Mouse (Mus musculus) brain, adult 2 months (tissue): ENCODE measurements around the gene Erf.

Experiments
- DNase-seq: peaks from one replicate; pipeline ENCODE4 v3.0.0; 2011; ENCODE audit warnings: low read depth, low spot score

Gene Erf

DNA sequence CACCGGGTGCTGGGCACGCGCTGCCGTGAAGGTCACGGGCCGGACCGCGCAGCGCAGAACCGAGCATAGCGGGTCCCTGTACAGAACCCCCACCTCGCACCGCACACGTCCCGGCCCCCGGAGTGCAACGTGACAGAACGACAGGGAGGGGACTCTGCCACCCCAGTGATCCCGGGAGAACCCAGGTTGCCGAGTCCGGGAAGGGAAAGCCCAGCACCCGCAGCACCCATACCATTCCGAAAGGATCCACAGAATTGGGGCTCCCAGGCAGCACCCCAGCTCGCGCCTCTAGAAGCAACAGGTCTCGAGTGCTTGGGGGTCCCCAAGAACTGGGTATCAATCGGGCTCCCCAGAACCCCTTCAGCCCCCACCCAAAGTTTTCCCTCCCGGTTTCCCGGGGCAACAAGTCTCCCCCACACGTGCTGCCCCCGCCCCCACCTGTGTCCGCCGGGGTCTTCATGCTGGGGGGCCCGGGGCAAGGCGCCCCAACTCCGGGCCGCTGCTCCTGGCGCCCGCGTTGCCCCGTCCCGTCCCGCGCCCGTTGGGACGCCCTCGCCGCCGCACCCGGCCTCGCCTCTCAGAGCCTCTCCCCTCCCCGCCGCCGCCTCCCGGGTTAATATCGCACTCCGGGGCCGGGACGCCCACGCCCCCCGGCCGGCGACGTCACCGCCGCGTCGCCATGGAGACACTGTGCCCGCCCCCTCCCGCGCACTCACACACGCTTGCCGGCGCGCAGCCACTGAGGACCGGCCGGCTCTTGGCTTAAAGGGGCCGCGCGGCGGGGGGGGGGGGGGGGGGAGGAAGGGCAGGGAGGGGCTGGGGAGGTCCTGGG lies at the start of gene Erf:
Gene Erf, minus strand, starts transcription at position 621 of the 832 bp plus-strand sequence.
- peak; percentile 94 for DNase-seq

DNA sequence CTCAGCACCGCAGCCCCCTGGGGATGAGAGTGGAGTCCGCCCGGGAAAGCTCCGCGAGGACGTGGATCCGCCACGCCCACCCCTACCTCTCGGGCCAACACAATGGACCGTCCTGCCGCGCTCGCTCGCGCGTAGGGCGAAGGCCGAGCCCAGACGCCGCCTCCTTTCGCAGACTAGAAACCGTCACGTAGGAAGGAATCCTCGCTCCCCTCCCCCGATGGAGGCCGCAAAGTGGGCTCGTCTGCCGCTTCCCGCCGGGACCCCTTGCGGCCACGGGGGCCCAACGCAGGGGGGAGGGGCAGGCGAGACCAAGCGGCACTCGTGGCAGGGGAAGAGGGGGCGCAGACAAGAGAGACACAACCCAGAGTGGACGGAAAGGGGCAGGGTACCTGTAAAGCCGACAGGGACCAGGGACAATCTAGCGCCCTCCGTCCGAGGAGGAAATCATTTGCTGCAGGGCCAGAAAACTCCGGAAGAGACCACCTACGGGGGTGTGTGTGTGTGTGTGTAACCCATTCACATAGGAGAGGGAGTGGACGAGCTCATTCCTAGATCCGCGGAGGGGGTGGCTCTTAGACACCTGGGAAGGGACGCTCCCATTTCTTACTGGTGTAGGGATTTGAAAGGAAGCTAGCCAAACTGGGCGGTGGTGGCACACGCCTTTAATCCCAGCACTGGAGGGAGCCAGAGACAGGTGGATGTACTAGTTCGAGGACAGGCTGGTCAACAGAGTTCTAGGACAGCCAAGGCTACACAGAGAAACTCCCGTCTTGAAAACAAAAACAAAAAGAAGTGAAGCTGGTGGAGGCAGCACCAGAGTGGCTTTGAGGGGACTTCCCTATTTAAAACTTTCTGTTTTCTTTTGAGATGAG lies 47.1 kb upstream of the Erf start, which contains the start of gene Pafah1b3:
Gene Pafah1b3, minus strand, starts transcription at position 533 of the 872 bp plus-strand sequence.
- DNase-seq = peak; percentile 99

DNA sequence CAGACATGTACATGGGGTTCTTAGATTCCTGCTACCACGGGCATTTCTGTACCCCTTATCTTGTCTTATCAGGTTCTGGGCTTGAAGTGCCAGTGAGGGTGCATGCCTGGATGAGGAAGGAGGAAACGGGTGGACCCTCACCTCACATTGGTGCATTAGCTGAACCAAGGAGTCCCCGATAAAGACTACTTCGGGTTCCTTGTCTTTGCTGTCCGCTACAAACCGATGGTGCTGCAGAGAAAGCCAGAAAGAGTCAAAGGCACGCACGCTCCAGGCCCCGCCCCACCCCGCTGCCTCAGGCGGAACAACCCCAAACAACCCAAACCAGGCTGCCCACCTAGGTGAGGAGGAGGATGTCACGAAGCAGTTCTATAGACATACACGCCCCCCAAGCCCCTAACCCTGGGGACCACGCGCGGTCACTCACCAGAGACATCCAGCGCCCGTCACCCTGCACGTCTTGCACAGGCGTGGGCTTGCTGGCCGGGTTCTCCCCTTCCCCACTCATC lies 46.4 kb upstream of the Erf start:
- DNase-seq = peak; percentile 33

DNA sequence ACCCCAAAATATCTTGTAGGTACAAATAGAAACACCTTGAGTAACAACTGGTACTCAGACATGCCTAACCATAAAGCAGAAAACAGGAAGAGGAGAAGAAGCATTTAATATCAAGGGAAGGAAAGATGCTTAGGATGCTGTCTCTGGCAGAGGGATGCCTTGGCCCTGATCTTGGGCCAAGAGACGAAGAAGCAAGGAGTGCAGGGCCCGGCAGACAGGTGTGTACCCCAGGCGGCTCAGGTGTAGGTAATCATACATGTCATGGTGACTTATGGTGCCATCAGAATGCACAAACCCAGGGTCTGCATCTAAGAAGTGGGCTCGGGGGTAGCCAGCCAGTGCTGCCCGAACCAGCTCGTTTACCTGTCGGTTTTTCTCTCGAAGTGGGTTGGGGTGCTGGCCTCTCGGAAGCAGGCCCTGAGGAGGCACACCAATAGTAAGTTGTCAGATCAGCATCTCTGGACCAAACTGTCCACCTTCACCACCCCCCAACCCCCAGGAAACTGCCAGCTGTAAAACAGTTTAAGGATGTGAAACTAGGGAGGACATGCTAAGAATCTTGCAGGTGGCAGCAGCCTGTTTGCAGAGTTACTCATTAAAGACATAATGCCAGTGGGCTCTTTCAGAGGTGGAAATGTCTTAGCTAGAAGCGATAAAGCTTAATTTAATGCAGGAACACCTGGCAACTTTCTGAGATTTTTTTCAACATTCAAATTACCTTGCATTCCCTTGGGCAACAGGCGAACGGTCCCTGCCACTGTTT lies 44.6 kb upstream of the Erf start:
- no peak for DNase-seq

DNA sequence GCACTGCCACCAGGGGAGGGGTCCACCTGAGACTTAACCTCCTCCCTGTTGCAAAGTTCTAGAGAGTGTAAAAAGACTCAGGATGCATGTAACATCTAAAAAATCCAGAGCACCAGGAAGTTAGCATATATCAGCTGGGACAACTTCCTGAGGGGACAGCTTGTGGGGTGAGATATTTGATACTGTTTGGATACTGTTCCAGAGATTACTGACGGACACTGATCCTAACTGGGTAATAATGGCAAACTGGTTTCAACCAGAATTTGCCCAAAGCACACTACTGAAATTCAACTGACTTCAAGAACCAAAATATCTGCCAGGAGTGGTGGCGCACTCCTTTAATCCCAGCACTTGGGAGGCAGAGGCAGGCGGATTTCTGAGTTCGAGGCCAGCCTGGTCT lies 43.9 kb upstream of the Erf start:
- DNase-seq = no peak

DNA sequence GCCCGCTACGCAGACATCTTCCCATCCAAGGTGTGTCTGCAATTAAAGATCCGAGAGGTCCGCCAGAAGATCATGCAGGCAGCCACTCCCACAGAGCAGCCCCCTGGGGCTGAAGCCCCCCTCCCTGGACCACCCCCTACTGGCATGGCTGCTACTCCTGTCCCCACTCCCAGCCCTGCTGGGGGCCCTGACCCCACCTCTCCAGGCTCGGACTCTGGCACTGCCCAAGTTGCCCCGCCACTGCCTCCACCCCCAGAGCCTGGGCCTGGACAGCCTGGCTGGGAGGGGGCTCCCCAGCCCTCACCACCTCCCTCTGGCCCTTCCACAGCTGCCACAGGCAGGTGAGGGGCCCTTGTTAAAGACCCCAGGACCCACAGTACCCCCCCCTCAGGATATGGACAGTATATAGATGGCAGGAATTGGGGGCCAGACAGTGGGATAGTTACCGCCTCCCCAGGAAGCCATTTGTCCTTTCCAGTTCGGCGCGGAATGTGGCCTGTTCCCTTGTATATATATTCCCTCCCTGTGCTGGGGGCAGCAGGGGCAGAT lies 42.7 kb upstream of the Erf start:
- DNase-seq = no peak

DNA sequence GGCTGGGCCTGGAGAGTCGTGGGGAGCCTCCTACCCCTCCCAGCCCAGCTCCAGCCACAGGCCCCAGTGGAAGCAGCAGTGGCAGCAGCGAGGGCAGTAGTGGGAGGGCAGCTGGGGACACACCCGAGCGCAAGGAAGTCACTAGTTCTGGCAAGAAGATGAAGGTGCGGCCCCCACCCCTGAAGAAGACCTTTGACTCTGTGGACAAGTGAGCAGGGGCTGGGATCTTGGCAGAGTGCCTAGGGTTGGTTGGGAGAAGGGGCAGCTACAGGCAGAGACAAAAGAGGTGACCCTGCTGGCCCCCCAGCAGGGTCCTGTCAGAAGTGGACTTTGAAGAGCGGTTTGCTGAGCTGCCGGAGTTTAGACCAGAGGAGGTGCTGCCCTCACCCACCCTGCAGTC lies 41.5 kb upstream of the Erf start:
- no peak for DNase-seq

- DNase-seq = no peak
Measured at GRCm38 (mm10) chr7:25290911-25291310, 40.4 kb upstream of the Erf start.

DNA sequence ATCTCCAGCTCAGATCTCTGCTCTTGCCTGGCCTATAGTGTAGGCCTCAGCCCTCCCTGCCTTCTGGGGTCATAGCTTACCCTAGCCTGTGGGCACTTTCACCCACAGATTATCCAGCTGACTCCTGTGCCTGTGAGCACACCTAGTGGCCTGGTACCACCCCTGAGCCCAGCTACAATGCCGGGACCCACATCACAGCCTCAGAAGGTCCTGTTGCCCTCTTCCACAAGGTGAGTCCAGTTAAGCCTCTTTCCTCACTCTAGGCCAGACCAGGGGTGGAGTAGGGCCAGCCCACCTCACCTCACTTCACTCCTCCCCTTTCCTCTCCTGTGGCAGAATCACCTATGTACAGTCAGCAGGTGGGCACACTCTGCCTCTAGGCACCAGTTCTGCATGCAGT lies 39.9 kb upstream of the Erf start:
- DNase-seq = no peak

- no peak for DNase-seq
Measured at GRCm38 (mm10) chr7:25289925-25290324, 39.4 kb upstream of the Erf start.

- no peak for DNase-seq
Measured at GRCm38 (mm10) chr7:25288721-25289120, 38.2 kb upstream of the Erf start.

DNA sequence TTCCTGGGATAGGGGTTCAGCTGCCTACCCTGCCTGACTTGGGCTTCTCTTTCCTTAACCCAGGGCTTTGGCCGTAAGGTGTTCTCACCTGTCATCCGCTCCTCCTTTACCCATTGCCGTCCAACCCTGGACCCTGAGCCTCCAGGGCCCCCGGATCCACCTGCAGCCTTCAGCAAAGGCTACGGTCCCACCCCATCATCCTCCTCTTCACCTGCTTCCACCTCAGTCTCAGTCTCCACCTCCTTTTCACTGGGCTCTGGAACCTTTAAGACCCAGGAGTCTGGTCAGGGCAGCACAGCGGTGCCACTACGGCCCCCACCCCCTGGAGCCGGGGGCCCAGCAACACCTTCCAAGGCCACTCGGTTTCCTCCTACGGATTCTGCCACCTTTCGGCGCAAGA lies 37.5 kb upstream of the Erf start:
- DNase-seq = no peak

DNA sequence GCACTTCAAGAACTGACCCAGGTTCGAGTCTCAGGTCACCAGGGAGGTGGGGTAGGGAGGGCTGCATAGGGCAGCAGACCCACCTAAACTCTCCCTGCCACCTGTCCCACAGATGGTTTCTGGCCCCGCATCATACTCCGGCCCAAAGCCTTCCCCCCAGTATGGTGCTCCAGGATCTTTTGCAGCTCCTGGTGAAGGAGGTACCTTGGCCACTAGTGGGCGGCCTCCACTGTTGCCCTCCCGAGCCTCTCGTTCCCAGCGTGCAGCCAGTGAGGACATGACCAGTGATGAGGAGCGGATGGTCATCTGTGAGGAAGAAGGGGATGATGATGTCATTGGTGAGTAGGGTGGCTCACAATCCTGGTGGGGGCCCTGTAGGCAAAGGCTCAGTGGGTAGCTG lies 36.4 kb upstream of the Erf start:
- DNase-seq = no peak

DNA sequence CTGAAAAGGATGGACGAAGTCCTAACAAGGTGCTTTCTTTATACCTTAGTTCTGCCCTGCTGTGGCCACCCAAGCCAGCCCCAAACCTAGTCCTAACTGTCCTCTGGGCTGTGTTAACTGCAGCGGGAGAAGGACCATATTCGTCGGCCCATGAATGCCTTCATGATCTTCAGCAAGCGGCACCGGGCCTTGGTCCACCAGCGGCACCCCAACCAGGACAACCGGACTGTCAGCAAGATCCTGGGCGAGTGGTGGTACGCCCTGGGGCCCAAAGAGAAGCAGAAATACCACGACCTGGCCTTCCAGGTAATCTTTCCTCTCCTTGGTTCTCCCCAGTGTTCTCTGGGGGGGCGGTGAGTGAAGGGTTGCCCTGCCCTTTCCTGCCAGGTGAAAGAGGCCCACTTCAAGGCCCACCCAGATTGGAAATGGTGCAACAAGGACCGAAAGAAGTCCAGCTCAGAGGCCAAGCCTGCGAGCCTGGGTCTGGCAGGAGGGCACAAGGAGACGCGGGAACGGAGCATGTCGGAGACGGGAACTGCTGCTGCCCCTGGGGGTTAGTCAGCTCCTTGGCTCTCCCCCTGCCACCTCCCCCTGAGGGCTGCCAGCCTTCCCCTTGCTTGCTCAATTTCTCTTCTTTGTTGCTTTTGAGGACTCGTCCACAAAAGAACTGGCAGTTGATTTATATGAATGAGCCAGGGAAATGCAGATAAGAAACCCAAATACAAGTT lies 35.1 kb upstream of the Erf start:
- no peak for DNase-seq

DNA sequence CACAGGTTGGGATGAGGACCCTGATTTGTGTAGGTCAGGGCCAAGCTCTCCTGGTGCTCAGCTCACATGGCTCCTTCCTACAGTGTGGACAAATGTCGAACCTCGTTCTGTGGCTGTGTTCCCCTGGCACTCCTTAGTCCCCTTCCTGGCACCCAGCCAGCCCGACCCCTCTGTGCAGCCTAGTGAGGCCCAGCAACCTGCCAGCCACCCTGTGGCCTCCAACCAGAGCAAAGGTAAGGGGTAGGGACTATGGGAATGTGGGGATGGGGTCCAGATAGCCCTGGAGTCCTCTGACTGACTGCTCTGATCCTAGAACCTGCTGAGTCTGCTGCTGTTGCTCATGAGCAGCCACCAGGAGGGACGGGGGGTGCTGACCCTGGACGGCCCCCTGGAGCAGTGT lies 34.2 kb upstream of the Erf start:
- no peak for DNase-seq

GRCm38 (mm10) chr7:25284171-25284570 lies 33.6 kb upstream of the Erf start:
- no peak for DNase-seq

- DNase-seq = no peak
Measured at GRCm38 (mm10) chr7:25283637-25284036, 33.1 kb upstream of the Erf start.

GRCm38 (mm10) chr7:25282731-25283211 lies 32.2 kb upstream of the Erf start:
- peak; percentile 67 for DNase-seq

GRCm38 (mm10) chr7:25281734-25282601 lies 31.4 kb upstream of the Erf start:
- peak; percentile 99 for DNase-seq
